Mouse (Mus musculus): ENCODE data around the gene Gtf3c5. TPM values are rescaled to one million over a fixed set of nuclear protein-coding genes. Genes with fewer than 3 reads are reported as not detected.

Gtf3c5 gene
- polyA plus RNA-seq, 1 experiment: 13.7 TPM

DNA sequence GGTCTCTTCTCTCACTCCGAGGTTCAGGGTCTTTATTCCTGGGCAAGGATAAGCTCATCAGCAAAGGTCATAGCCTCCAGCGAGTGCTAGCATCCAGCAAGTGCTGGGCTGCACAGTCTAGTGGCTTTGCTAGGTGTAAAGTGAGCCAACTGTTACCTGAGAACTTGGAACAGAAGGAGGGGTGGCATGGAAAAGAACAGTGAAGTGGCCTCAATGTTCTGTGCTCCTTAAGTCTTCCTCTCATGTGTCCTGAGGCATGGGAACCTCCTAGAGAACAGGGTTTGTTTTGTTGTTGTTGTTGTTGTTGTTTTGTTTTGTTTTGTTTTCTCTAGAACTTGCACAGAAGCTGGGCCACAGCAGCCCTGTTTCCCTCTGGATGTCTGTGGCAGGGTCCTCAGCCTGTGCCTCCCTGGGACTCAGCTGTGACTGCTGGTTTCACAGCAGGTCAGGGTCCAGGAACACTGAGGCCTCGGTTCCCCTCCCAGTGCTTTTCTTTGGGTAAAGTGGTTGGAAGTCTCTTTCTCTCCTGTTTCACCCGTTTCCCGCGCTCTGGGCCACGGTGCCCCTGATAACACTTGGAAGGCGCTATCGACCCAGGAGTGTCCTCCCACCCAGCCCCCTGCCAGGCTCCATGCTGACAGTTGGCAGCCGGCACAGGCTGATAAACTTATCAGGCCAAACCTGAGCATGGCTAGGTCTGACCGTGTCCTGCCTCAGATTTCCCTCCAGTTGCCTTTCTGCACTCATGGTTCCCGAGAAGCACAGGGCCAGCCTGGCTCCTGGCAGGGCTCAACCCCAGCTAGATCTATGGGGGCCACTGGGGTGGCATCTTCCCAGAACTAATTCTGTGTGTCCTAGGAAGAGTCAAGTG lies 18.4 kb upstream of the Gtf3c5 start:
- no peaks in the 10 kb centered on the region for H3K36me3 ChIP-seq (ENCODE audit: control insufficient read depth, insufficient read depth, low read length)
- no peak overlapping the region for H3K27ac ChIP-seq (ENCODE audit: insufficient read depth, low read depth, low read length)
- no peak for TF ChIP-seq CTCF (IDR thresholded peaks at IDR 0.05; ENCODE audit: extremely low read depth, insufficient read length, insufficient replicate concordance, low read depth, low read length)
- TF ChIP-seq POLR2A (IDR thresholded peaks at IDR 0.05; ENCODE audit: low read depth, low read length): no peak
- H3K4me1 ChIP-seq (ENCODE audit: control insufficient read depth, insufficient read depth, insufficient read length, low read length): no peaks in the 10 kb centered on the region
- no peaks in the 10 kb centered on the region for H3K27me3 ChIP-seq (ENCODE audit: control insufficient read depth, insufficient read depth, low read length)
- WGBS: 48% methylated on average over 12 of the region's 12 CpGs
- H3K4me3 ChIP-seq (ENCODE audit: low read depth, low read length): no peak overlapping the region

DNA sequence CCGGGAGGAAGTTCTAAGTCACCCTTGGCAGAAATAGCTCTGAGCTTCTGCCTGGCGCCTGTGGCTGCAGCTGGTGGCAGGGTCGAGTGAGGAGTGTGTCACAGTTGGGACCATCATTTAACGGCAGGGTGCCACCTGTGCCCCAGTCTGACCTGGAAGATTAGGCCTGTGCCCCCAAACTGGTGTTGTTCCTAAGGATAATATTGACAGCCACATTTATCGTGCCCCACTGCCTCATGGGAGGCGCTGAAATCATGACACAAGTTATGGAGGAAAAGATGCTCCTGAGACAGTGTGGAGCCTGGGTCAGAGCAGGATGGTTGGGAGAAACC lies 16.0 kb upstream of the Gtf3c5 start:
- no peak overlapping the region for H3K4me3 ChIP-seq (ENCODE audit: low read depth, low read length)
- no peaks in the 10 kb centered on the region for H3K4me1 ChIP-seq (ENCODE audit: control insufficient read depth, insufficient read depth, insufficient read length, low read length)
- no peaks in the 10 kb centered on the region for H3K27me3 ChIP-seq (ENCODE audit: control insufficient read depth, insufficient read depth, low read length)
- no peak for TF ChIP-seq CTCF (IDR thresholded peaks at IDR 0.05; ENCODE audit: extremely low read depth, insufficient read length, insufficient replicate concordance, low read depth, low read length)
- no peak for TF ChIP-seq POLR2A (IDR thresholded peaks at IDR 0.05; ENCODE audit: low read depth, low read length)
- WGBS: 64% methylated on average over 6 of the region's 6 CpGs
- H3K27ac ChIP-seq (ENCODE audit: insufficient read depth, low read depth, low read length): no peak overlapping the region
- no peaks in the 10 kb centered on the region for H3K36me3 ChIP-seq (ENCODE audit: control insufficient read depth, insufficient read depth, low read length)

DNA sequence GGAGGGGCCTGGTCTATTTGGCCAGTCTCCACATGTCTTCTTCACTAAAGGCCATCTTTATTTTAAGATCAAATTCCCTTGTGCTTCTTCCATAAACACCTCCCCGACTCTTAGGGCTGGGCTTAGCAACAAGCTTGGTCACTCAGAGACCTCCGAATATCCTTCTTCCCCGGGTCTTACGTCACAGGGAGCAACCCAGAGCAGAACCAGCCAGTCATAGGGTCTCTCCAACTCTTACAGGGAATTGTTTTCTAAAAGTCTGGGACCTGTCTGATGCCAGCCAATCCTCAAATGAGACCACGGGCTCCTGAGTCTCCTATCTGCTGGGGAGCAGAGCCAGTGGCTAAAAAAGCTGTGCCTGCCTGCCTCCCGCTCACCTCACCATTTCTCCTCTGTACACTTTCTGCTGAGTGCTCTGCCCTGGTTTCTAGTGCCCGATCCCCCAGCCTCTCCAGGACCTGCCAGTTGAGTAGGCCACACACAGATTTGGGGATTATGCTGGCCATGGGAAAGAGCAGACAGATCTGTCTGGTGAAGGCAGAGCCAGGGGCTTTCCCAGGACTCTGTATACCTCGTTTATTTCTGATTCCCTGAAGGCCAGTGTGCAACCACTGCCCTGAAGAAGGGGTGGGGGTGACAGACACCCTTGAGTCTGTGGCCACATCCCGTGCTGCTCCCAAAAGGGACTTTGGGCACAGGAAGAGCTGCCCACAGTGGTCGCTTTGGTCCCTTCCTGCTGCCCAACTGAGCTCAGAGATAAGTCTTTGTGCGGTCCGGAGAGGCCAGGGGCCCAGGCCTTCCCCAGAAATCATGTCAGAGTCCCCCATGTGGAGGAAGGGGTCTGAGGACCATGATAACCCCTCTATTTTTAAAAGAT lies 15.4 kb upstream of the Gtf3c5 start:
- H3K36me3 ChIP-seq (ENCODE audit: control insufficient read depth, insufficient read depth, low read length): no peaks in the 10 kb centered on the region
- 64% methylated on average over 12 of the region's 12 CpGs for WGBS
- no peaks in the 10 kb centered on the region for H3K27me3 ChIP-seq (ENCODE audit: control insufficient read depth, insufficient read depth, low read length)
- no peak overlapping the region for H3K4me3 ChIP-seq (ENCODE audit: low read depth, low read length)
- H3K4me1 ChIP-seq (ENCODE audit: control insufficient read depth, insufficient read depth, insufficient read length, low read length): no peaks in the 10 kb centered on the region
- H3K27ac ChIP-seq (ENCODE audit: insufficient read depth, low read depth, low read length): no peak overlapping the region
- TF ChIP-seq POLR2A (IDR thresholded peaks at IDR 0.05; ENCODE audit: low read depth, low read length): no peak
- no peak for TF ChIP-seq CTCF (IDR thresholded peaks at IDR 0.05; ENCODE audit: extremely low read depth, insufficient read length, insufficient replicate concordance, low read depth, low read length)

DNA sequence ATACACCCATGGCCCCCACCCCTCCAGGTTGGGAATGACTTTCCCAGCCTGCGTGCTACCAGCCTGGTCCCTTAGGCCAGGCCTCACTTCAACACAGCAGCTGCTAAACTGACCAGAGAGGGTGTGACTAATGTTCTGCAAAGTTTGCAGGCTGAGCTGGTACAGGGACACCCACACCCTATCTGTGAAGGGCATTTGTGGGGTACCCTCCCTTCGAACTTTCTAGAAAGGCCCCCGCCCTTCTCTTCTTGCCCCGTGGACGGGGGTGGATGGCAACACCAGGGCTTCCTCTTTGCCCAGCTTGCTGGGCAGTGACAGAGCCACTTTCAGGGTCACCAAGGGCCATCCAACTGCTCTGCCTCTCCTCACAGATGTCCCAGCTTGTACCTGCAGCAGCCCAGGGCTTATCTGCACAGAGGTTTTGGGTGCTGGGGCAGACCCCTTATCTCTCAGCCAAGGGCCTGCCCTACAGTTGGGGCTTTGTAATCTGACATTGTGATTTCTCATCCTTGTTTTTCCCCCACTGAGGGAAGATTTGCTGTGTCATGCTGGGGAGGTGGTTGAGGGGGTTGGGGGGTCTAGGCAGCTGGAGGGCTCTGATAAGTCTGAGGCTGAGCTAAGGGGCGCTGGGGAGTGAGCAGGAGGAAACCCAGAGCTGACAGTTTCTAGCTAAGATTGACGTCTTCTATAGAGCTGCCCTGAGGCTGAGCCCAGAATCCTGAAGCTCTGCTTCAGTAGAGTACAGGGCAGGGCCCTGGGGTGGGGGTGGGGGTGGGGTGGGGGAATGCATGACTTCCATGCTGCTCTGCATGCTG lies 14.4 kb upstream of the Gtf3c5 start:
- no peaks in the 10 kb centered on the region for H3K4me1 ChIP-seq (ENCODE audit: control insufficient read depth, insufficient read depth, insufficient read length, low read length)
- TF ChIP-seq CTCF (IDR thresholded peaks at IDR 0.05; ENCODE audit: extremely low read depth, insufficient read length, insufficient replicate concordance, low read depth, low read length) (no peak), POLR2A (IDR thresholded peaks at IDR 0.05; ENCODE audit: low read depth, low read length) (no peak)
- H3K36me3 ChIP-seq (ENCODE audit: control insufficient read depth, insufficient read depth, low read length): no peaks in the 10 kb centered on the region
- H3K27ac ChIP-seq (ENCODE audit: insufficient read depth, low read depth, low read length): no peak overlapping the region
- no peak overlapping the region for H3K4me3 ChIP-seq (ENCODE audit: low read depth, low read length)
- 74% methylated on average over 7 of the region's 7 CpGs for whole genome bisulfite sequencing
- H3K27me3 ChIP-seq (ENCODE audit: control insufficient read depth, insufficient read depth, low read length): no peaks in the 10 kb centered on the region

DNA sequence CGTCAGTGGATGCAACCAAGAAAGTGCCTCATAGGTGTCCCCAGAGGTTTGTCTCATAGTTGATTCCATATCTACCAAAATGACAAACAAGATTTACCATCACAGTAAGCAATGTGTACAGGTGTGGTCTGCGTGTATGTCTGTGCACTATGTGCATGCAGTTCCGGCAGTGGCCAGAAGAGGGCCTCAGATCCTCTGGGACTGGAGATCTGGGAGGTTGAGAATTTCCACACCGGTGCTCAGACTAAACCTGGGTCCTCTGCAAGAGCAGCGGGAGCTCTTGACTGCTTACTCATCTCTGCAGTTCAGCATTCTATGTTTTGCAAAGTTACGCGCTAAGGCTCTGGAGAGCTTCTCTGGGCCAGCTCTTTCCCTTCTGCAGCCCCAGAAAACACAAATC lies 13.4 kb upstream of the Gtf3c5 start:
- WGBS: 92% methylated on average over 7 of the region's 7 CpGs
- no peaks in the 10 kb centered on the region for H3K4me1 ChIP-seq (ENCODE audit: control insufficient read depth, insufficient read depth, insufficient read length, low read length)

DNA sequence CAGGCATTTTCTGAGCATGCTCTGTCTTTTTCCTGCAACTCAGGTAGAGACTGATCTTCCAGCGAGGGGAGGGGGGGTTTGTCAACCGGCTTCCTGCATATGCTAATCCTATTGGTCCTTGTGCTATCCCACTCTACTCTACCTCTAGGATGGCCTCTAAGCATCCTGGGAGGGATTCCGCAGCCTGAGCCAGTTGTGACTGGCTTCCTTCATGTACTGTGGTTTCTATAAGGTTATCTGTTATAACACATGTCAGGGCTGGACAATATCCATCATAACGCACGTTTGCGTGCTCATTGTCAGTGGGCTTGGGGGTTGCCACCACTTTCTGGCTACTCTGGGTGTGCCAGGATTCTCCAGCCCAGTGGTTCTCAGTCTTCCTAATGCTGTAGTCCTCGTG lies 12.5 kb upstream of the Gtf3c5 start:
- no peaks in the 10 kb centered on the region for H3K27me3 ChIP-seq (ENCODE audit: control insufficient read depth, insufficient read depth, low read length)
- no peak overlapping the region for H3K4me3 ChIP-seq (ENCODE audit: low read depth, low read length)
- H3K4me1 ChIP-seq (ENCODE audit: control insufficient read depth, insufficient read depth, insufficient read length, low read length): no peaks in the 10 kb centered on the region
- TF ChIP-seq CTCF (IDR thresholded peaks at IDR 0.05; ENCODE audit: extremely low read depth, insufficient read length, insufficient replicate concordance, low read depth, low read length): no peak
- TF ChIP-seq POLR2A (IDR thresholded peaks at IDR 0.05; ENCODE audit: low read depth, low read length): no peak
- no peaks in the 10 kb centered on the region for H3K36me3 ChIP-seq (ENCODE audit: control insufficient read depth, insufficient read depth, low read length)
- no peak overlapping the region for H3K27ac ChIP-seq (ENCODE audit: insufficient read depth, low read depth, low read length)
- 71% methylated on average over 7 of the region's 7 CpGs for WGBS

More for the DNA sequence above, 13.4 kb upstream of the Gtf3c5 start:
- Histone ChIP-seq H3K27me3 (ENCODE audit: control insufficient read depth, insufficient read depth, low read length) (no peaks in the 10 kb centered on the region), H3K36me3 (ENCODE audit: control insufficient read depth, insufficient read depth, low read length) (no peaks in the 10 kb centered on the region), H3K27ac (ENCODE audit: insufficient read depth, low read depth, low read length) (no peak overlapping the region), H3K4me3 (ENCODE audit: low read depth, low read length) (no peak overlapping the region)
- TF ChIP-seq CTCF (IDR thresholded peaks at IDR 0.05; ENCODE audit: extremely low read depth, insufficient read length, insufficient replicate concordance, low read depth, low read length) (no peak), POLR2A (IDR thresholded peaks at IDR 0.05; ENCODE audit: low read depth, low read length) (no peak)

All from small intestine, adult 2 months (tissue).